Mouse (Mus musculus) thymus, postnatal 0 days (tissue): ENCODE measurements around the gene Fcrl6. TPM values are rescaled to one million over a fixed set of nuclear protein-coding genes. Genes with fewer than 3 reads are reported as not detected.

Experiments
- DNase-seq: peaks from one replicate; pipeline ENCODE4 v3.0.0-alpha.2; 2015; ENCODE audit warnings: low spot score
- polyA plus RNA-seq: library from polyadenylated mRNA; unstranded; fragments of >200 nt; fragmentation: Nextera tagmentation; extraction: Ambion mirVana; gene quantifications from 2 replicates; pipeline ENCODE4 v1.2.1, GENCODE M21; 2015

The Fcrl6 gene
- polyA plus RNA-seq, 1 experiment from 2014 or later = 0.16 TPM

DNA sequence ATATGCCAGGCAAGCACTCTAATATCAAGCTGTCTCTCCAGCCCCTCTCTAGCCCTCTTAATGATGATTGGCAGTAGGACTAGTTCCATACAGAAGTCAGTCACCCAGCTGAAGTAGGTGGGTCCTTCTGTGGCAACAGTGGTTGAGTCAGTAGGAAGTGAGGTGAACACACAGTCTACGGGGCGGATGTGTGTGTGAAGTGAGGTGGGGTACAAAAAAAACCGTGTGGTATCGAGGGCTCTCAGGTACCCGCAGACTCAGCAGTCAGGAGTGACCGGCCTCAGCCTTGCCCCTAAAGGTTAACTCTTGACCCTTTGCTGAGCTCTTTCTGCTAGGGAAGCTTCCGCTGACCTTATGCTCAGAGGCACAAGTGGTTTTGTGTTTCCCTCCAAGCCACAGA, 53.9 kb downstream of the Fcrl6 start:
- peak; percentile 57 for DNase-seq

Other genes with a start within 250 kb of the Fcrl6 start
- 5.6 and 6.5 TPM in 2 replicates for gene Pigm, start 226.0 kb downstream of the Fcrl6 start, polyA plus RNA-seq
- gene Slamf9, start 127.2 kb downstream of the Fcrl6 start, polyA plus RNA-seq = 1.2 and 1.4 TPM in 2 replicates
- gene Igsf9, start 120.8 kb downstream of the Fcrl6 start, polyA plus RNA-seq = 2.4 and 2.5 TPM in 2 replicates
- gene Tagln2, start 102.5 kb downstream of the Fcrl6 start, polyA plus RNA-seq = 151 and 180 TPM in 2 replicates
- gene Cfap45, start 81.8 kb downstream of the Fcrl6 start, polyA plus RNA-seq = 1.6 and 1.9 TPM in 2 replicates
- 2.4 and 3.2 TPM in 2 replicates for gene Vsig8, start 46.6 kb downstream of the Fcrl6 start, polyA plus RNA-seq
- gene Slamf8, start 12.0 kb downstream of the Fcrl6 start, polyA plus RNA-seq = 1.9 and 2.0 TPM in 2 replicates
- gene Dusp23, start 30.4 kb upstream of the Fcrl6 start, polyA plus RNA-seq = 9.9 and 10.7 TPM in 2 replicates
- gene Crp, start 95.5 kb upstream of the Fcrl6 start, polyA plus RNA-seq = 0.65 and 0.67 TPM in 2 replicates